Mouse (Mus musculus): Measurements from ENCODE around the gene Svs3b.

GRCm38 (mm10) chr2:164228361-164229070 lies 27.9 kb downstream of the Svs3b start:
- no peak for TF ChIP-seq POLR2A (IDR thresholded peaks at IDR 0.05; ENCODE audit: borderline replicate concordance, extremely low read depth, low read depth, low read length)
- no peak for TF ChIP-seq CTCF (IDR thresholded peaks at IDR 0.05; ENCODE audit: insufficient read depth, low read length)

Measured in lung, adult 2 months (tissue).